Mouse (Mus musculus) intestine, embryonic 14.5 days (tissue): ENCODE data around the gene Cpn2. TPM values are rescaled to one million over a fixed set of nuclear protein-coding genes. Genes with fewer than 3 reads are reported as not detected.

Source experiments
- ATAC-seq: fragments of 200-750 bp; cut with Nextera tagmentation; replicated peaks from 2 replicates; pipeline ENCODE4 v1.8.0; 2017; ENCODE audit warnings: low read depth, moderate number of reproducible peaks, moderate TSS enrichment, moderate library complexity; ENCODE audit not compliant: low FRiP score, low TSS enrichment
- DNase-seq: peaks from one replicate; pipeline ENCODE4 v3.0.0-alpha.2; 2018; ENCODE audit warnings: low spot score
- H3K27ac ChIP-seq: fragments of 300-500 bp; sonication (generic); 2 replicates; pipeline ENCODE4 v1.5.1; 2014; ENCODE audit warnings: low read depth, mild to moderate bottlenecking, control low read depth
- H3K27me3 ChIP-seq: fragments of 300-500 bp; sonication (generic); replicated peaks from 2 replicates; pipeline ENCODE4 v1.6.1; 2014; ENCODE audit warnings: low read length, control low read depth; ENCODE audit not compliant: control insufficient read depth, insufficient read depth
- H3K36me3 ChIP-seq: fragments of 300-500 bp; sonication (generic); 2 replicates; pipeline ENCODE4 v1.6.1; 2014; ENCODE audit warnings: low read length, control low read depth; ENCODE audit not compliant: control insufficient read depth, insufficient read depth
- H3K4me1 ChIP-seq: fragments of 300-500 bp; sonication (generic); replicated peaks from 2 replicates; pipeline ENCODE4 v1.6.1; 2014; ENCODE audit warnings: low read length, control low read depth, mixed read lengths; ENCODE audit not compliant: control insufficient read depth, insufficient read depth
- H3K4me2 ChIP-seq: fragments of 300-500 bp; sonication (generic); 2 replicates; pipeline ENCODE4 v1.6.1; 2014; ENCODE audit warnings: low read length
- H3K4me3 ChIP-seq: fragments of 300-500 bp; sonication (generic); 2 replicates; pipeline ENCODE4 v1.5.1; 2014; ENCODE audit warnings: low read depth, low read length, control low read depth, mixed read lengths
- H3K9ac ChIP-seq: fragments of 300-500 bp; sonication (generic); 2 replicates; pipeline ENCODE4 v1.6.1; 2014; ENCODE audit warnings: mild to moderate bottlenecking, low read length
- H3K9me3 ChIP-seq: fragments of 300-500 bp; sonication (generic); 2 replicates; pipeline ENCODE4 v1.6.1; 2016; ENCODE audit warnings: low read length, control low read depth; ENCODE audit not compliant: control insufficient read depth
- WGBS: fragments of 180-500 bp; shearing (Covaris S2); extraction: QIAGEN DNeasy Blood & Tissue Kit; methylation state at CpG from one replicate; pipeline ENCODE4 v1.1.7; 2014; 5-methylcytosine and 5-hydroxymethylcytosine counted together
- polyA plus RNA-seq: library from polyadenylated mRNA; unstranded; fragments of >200 nt; fragmentation: Nextera tagmentation; extraction: Ambion mirVana; gene quantifications from 2 replicates; pipeline ENCODE4 v1.2.1, GENCODE M21; 2014

Gene Cpn2
- polyA plus RNA-seq, 1 experiment from 2014 or later, result 0.04 TPM

GRCm38 (mm10) chr16:30236091-30236699 lies 31.1 kb downstream of the Cpn2 start:
- Histone ChIP-seq H3K4me3 (peak overlapping the region; percentile 27), H3K27ac (peak overlapping the region; percentile 57; the same call in 1 of the 2 replicates), H3K4me1 (peaks cover 22% of the 10 kb centered on the region), H3K36me3 (no peaks in the 10 kb centered on the region), H3K9ac (peak overlapping the region; percentile 3), H3K9me3 (no peaks in the 10 kb centered on the region), H3K27me3 (no peaks in the 10 kb centered on the region), H3K4me2 (peak overlapping the region; percentile 52)
- DNase-seq (peak; percentile 98), ATAC-seq (peak; percentile 69)
- 1% methylated on average over 33 of the region's 33 CpGs for whole genome bisulfite sequencing

GRCm38 (mm10) chr16:30235577-30235976 lies 31.7 kb downstream of the Cpn2 start:
- H3K27ac ChIP-seq, result peak overlapping the region; percentile 57; the same call in 1 of the 2 replicates
- peaks cover 22% of the 10 kb centered on the region for H3K4me1 ChIP-seq
- no peaks in the 10 kb centered on the region for H3K9me3 ChIP-seq
- H3K36me3 ChIP-seq, result no peaks in the 10 kb centered on the region
- DNase-seq (no peak), ATAC-seq (no peak)
- H3K9ac ChIP-seq, result no peak overlapping the region; the same call in 1 of the 2 replicates
- H3K4me2 ChIP-seq, result peak overlapping the region; percentile 52; the same call in 1 of the 2 replicates
- H3K27me3 ChIP-seq, result no peaks in the 10 kb centered on the region
- 33% methylated on average over 2 of the region's 2 CpGs for WGBS
- H3K4me3 ChIP-seq, result 0 out of 2 replicates have a peak overlapping the region, but pooled peaks have one; percentile 27

GRCm38 (mm10) chr16:30234636-30235546 lies 32.4 kb downstream of the Cpn2 start:
- Histone ChIP-seq H3K9me3 (no peaks in the 10 kb centered on the region), H3K4me2 (no peak overlapping the region), H3K27ac (no peak overlapping the region), H3K9ac (no peak overlapping the region), H3K4me1 (peaks cover 22% of the 10 kb centered on the region), H3K27me3 (no peaks in the 10 kb centered on the region), H3K36me3 (no peaks in the 10 kb centered on the region), H3K4me3 (no peak overlapping the region)
- WGBS, result 63% methylated on average over 12 of the region's 12 CpGs
- DNase-seq (no peak), ATAC-seq (no peak)

- WGBS, result 58% methylated on average over 8 of the region's 8 CpGs
- Histone ChIP-seq H3K36me3 (no peaks in the 10 kb centered on the region), H3K9ac (no peak overlapping the region), H3K27ac (no peak overlapping the region), H3K4me1 (peaks cover 22% of the 10 kb centered on the region), H3K9me3 (no peaks in the 10 kb centered on the region), H3K27me3 (no peaks in the 10 kb centered on the region), H3K4me3 (no peak overlapping the region), H3K4me2 (no peak overlapping the region)
- DNase-seq, result no peak
- no peak for ATAC-seq
These were observed 33.2 kb downstream of the Cpn2 start for GRCm38 (mm10) chr16:30234077-30234476.

- no peak overlapping the region for H3K4me3 ChIP-seq
- H3K9me3 ChIP-seq, result no peaks in the 10 kb centered on the region
- H3K27ac ChIP-seq, result no peak overlapping the region
- H3K27me3 ChIP-seq, result no peaks in the 10 kb centered on the region
- no peak overlapping the region for H3K9ac ChIP-seq
- ATAC-seq (no peak), DNase-seq (no peak)
- H3K36me3 ChIP-seq, result no peaks in the 10 kb centered on the region
- no peak overlapping the region for H3K4me2 ChIP-seq
- H3K4me1 ChIP-seq, result peaks cover 22% of the 10 kb centered on the region
- WGBS, result 33% methylated on average over 13 of the region's 13 CpGs
These were observed 35.3 kb downstream of the Cpn2 start for GRCm38 (mm10) chr16:30231882-30232604.

GRCm38 (mm10) chr16:30227352-30227751 lies 39.9 kb downstream of the Cpn2 start:
- WGBS, result 39% methylated on average over 7 of the region's 7 CpGs
- DNase-seq (no peak), ATAC-seq (no peak)

GRCm38 (mm10) chr16:30221161-30221782 lies 46.0 kb downstream of the Cpn2 start:
- ATAC-seq (no peak), DNase-seq (no peak)
- Histone ChIP-seq H3K27me3 (no peaks in the 10 kb centered on the region), H3K4me1 (no peaks in the 10 kb centered on the region), H3K4me3 (no peak overlapping the region), H3K36me3 (no peaks in the 10 kb centered on the region), H3K9me3 (no peaks in the 10 kb centered on the region), H3K27ac (no peak overlapping the region), H3K9ac (no peak overlapping the region), H3K4me2 (no peak overlapping the region)
- 65% methylated on average over 11 of the region's 13 CpGs for WGBS

More at GRCm38 (mm10) chr16:30227352-30227751, 39.9 kb downstream of the Cpn2 start:
- H3K36me3 ChIP-seq, result no peaks in the 10 kb centered on the region
- no peak overlapping the region for H3K9ac ChIP-seq
- H3K27ac ChIP-seq, result no peak overlapping the region
- no peak overlapping the region for H3K4me2 ChIP-seq
- no peak overlapping the region for H3K4me3 ChIP-seq
- H3K9me3 ChIP-seq, result no peaks in the 10 kb centered on the region
- H3K27me3 ChIP-seq, result no peaks in the 10 kb centered on the region
- peaks cover 8% of the 10 kb centered on the region for H3K4me1 ChIP-seq

GRCm38 (mm10) chr16:30215811-30216210 lies 51.5 kb downstream of the Cpn2 start:
- no peaks in the 10 kb centered on the region for H3K27me3 ChIP-seq
- H3K4me3 ChIP-seq, result no peak overlapping the region
- no peak overlapping the region for H3K9ac ChIP-seq
- no peaks in the 10 kb centered on the region for H3K9me3 ChIP-seq
- no peak overlapping the region for H3K4me2 ChIP-seq
- DNase-seq (no peak), ATAC-seq (no peak)
- H3K36me3 ChIP-seq, result no peaks in the 10 kb centered on the region
- H3K27ac ChIP-seq, result no peak overlapping the region
- 47% methylated on average over 2 of the region's 2 CpGs for WGBS
- no peaks in the 10 kb centered on the region for H3K4me1 ChIP-seq
